In genomic region chr15:27864397-27864796, GRCm38 (mm10) we compare ENCODE assay signal across 24 mouse cellular contexts.
A peak's percentile ranks its signal among the peaks of the same experiment; 100 is the strongest.
DNase-seq lines count a peak whose midpoint lies in the region; ATAC-seq and TF ChIP-seq lines count a peak whose summit lies in the region.
"Had no signal": no experiment of that assay in that cellular context is flagged by ENCODE, and none has a peak within 500 bp of the region (broad histone marks: within the 10 kb centered on the region; RNA-seq: fewer than 3 reads in every experiment).

No protein-coding gene starts in this region.

- TF ChIP-seq CTCF in MEL (IDR thresholded peaks at IDR 0.05 in 2 of 3, conservative IDR thresholded peaks at IDR 0.05 in 1 of 3; ENCODE audit: control insufficient read depth in 1 of 3, insufficient read depth in 1 of 3, low read depth in 2 of 3, low read length in 3 of 3, poor library complexity in 1 of 3, severe bottlenecking in 1 of 3): no peak

- no peak for TF ChIP-seq EP300 in MEL (IDR thresholded peaks at IDR 0.05; ENCODE audit: low read depth in 1 of 2, low read length in 2 of 2)

- H3K27ac ChIP-seq in MEL (ENCODE audit: control insufficient read depth, low read depth, low read length): no peak overlapping the region; the same call in 1 of the 2 replicates
- no peak overlapping the region for H3K27ac ChIP-seq in liver, embryonic 12.5 days
- H3K27ac ChIP-seq in liver, embryonic 16.5 days (ENCODE audit: low read length): no peak overlapping the region
- no peak overlapping the region for H3K27ac ChIP-seq in limb, embryonic 10.5 days
- no peak overlapping the region for H3K27ac ChIP-seq in midbrain, embryonic 16.5 days (ENCODE audit: low read length)
- H3K27ac ChIP-seq: embryonic facial prominence, embryonic 12.5 days; embryonic facial prominence, embryonic 15.5 days; heart, adult 2 months; heart, embryonic 10.5 days; heart, embryonic 13.5 days; hindbrain, embryonic 12.5 days; hindbrain, embryonic 15.5 days had no signal

- H3K9ac ChIP-seq in MEL (ENCODE audit: control insufficient read depth, low read depth, low read length, poor library complexity, severe bottlenecking): no peak overlapping the region
- H3K9ac ChIP-seq in liver, embryonic 12.5 days: no peak overlapping the region
- no peak overlapping the region for H3K9ac ChIP-seq in liver, embryonic 16.5 days (ENCODE audit: low read depth, low read length)
- no peak overlapping the region for H3K9ac ChIP-seq in midbrain, embryonic 16.5 days (ENCODE audit: low read depth, low read length)
- H3K9ac ChIP-seq: embryonic facial prominence, embryonic 12.5 days; embryonic facial prominence, embryonic 15.5 days; forebrain, postnatal 0 days; heart, embryonic 13.5 days; hindbrain, embryonic 12.5 days; hindbrain, embryonic 15.5 days had no signal

- peaks cover 3 to 4% of the 10 kb centered on the region in 2 experiments; a peak in 1 of 4 replicates for H3K4me1 ChIP-seq in MEL (ENCODE audit: control insufficient read depth in 1 of 2, insufficient read depth in 2 of 2, low read length in 2 of 2)
- H3K4me1 ChIP-seq in liver, embryonic 12.5 days: peaks cover 20% of the 10 kb centered on the region
- H3K4me1 ChIP-seq in liver, embryonic 16.5 days (ENCODE audit: control insufficient read depth, low read depth, low read length): no peaks in the 10 kb centered on the region; the same call in 1 of the 2 replicates
- H3K4me1 ChIP-seq in limb, embryonic 10.5 days: no peaks in the 10 kb centered on the region
- H3K4me1 ChIP-seq in midbrain, embryonic 16.5 days (ENCODE audit: control insufficient read depth, insufficient read depth, low read length): no peaks in the 10 kb centered on the region
- H3K4me1 ChIP-seq: embryonic facial prominence, embryonic 12.5 days; embryonic facial prominence, embryonic 15.5 days; hindbrain, embryonic 12.5 days had no signal

- H3K4me2 ChIP-seq in liver, embryonic 12.5 days: no peak overlapping the region
- no peak overlapping the region for H3K4me2 ChIP-seq in liver, embryonic 16.5 days (ENCODE audit: low read depth, low read length)
- no peak overlapping the region for H3K4me2 ChIP-seq in midbrain, embryonic 16.5 days (ENCODE audit: low read length)
- H3K4me2 ChIP-seq: embryonic facial prominence, embryonic 12.5 days; embryonic facial prominence, embryonic 15.5 days; heart, embryonic 13.5 days; hindbrain, embryonic 12.5 days; hindbrain, embryonic 15.5 days had no signal

- no peaks in the 10 kb centered on the region for H3K27me3 ChIP-seq in MEL (ENCODE audit: control insufficient read depth in 1 of 2, insufficient read depth in 2 of 2, low read length in 2 of 2)
- H3K27me3 ChIP-seq in liver, embryonic 12.5 days (replicated peaks): no peaks in the 10 kb centered on the region
- H3K27me3 ChIP-seq in liver, embryonic 16.5 days (ENCODE audit: control insufficient read depth, insufficient read depth, low read depth, low read length): no peaks in the 10 kb centered on the region
- H3K27me3 ChIP-seq in limb, embryonic 10.5 days (ENCODE audit: low read depth, poor library complexity, severe bottlenecking): no peaks in the 10 kb centered on the region
- no peaks in the 10 kb centered on the region for H3K27me3 ChIP-seq in midbrain, embryonic 16.5 days (ENCODE audit: control insufficient read depth, insufficient read depth, low read depth, low read length)
- H3K27me3 ChIP-seq: embryonic facial prominence, embryonic 12.5 days; embryonic facial prominence, embryonic 15.5 days; heart, embryonic 13.5 days; hindbrain, embryonic 12.5 days; hindbrain, embryonic 15.5 days had no signal

- peak; percentile 61 for ATAC-seq in liver, embryonic 12.5 days
- ATAC-seq in liver, embryonic 16.5 days (ENCODE audit: low read depth): 0 out of 2 replicates have a peak, but pooled peaks have one; percentile 45
- ATAC-seq in megakaryocyte-erythroid progenitor cell, adult 5-6 weeks (replicated peaks; ENCODE audit: low FRiP score, low TSS enrichment, poor library complexity, severe bottlenecking): peak; percentile 64
- no peak for ATAC-seq in midbrain, embryonic 16.5 days
- ATAC-seq: activated CD4-positive, CD25-positive, alpha-beta regulatory T cell, adult 4 months; CD4-positive, CD25-positive, alpha-beta regulatory T cell, adult 4 months; forebrain, embryonic 14.5 days; forebrain, postnatal 0 days had no signal

- TF ChIP-seq RAD21 in MEL (IDR thresholded peaks at IDR 0.05; ENCODE audit: low read depth, low read length): no peak

- H3K79me2 ChIP-seq in MEL (ENCODE audit: control insufficient read depth, insufficient read depth, low read length, poor library complexity): no peaks in the 10 kb centered on the region

- WGBS in liver, embryonic 12.5 days (ENCODE audit: insufficient replicate concordance): 49% methylated on average over 6 of the region's 6 CpGs
- 46% methylated on average over 6 of the region's 6 CpGs for WGBS in liver, embryonic 16.5 days (ENCODE audit: insufficient replicate concordance)
- WGBS in limb, embryonic 10.5 days: 95% methylated on average over 6 of the region's 6 CpGs
- WGBS in midbrain, embryonic 16.5 days: 94% methylated on average over 6 of the region's 6 CpGs

- DNase-seq in MEL (ENCODE audit: low read depth, low spot score): no peak
- DNase-seq in limb, embryonic 10.5 days (ENCODE audit: low spot score): no peak
- DNase-seq: adrenal gland, postnatal 10 days; adrenal gland, postnatal 36 days; cerebellum, adult 18-20 months; cerebellum, adult 9-10 months; cerebellum, postnatal 14 days; forebrain, postnatal 0 days; gastrocnemius, postnatal 10 days; gastrocnemius, postnatal 36 days; heart, adult 2 months had no signal

- H3K9me3 ChIP-seq in MEL (replicated peaks; ENCODE audit: insufficient read depth, low read length): no peaks in the 10 kb centered on the region
- no peaks in the 10 kb centered on the region for H3K9me3 ChIP-seq in liver, embryonic 12.5 days (replicated peaks)
- H3K9me3 ChIP-seq in liver, embryonic 16.5 days (replicated peaks; ENCODE audit: control insufficient read depth, low read length): no peaks in the 10 kb centered on the region
- H3K9me3 ChIP-seq in limb, embryonic 10.5 days (replicated peaks): no peaks in the 10 kb centered on the region
- no peaks in the 10 kb centered on the region for H3K9me3 ChIP-seq in midbrain, embryonic 16.5 days (replicated peaks; ENCODE audit: control insufficient read depth, low read length, poor library complexity, severe bottlenecking)
- H3K9me3 ChIP-seq: embryonic facial prominence, embryonic 12.5 days; embryonic facial prominence, embryonic 15.5 days; heart, embryonic 10.5 days; heart, embryonic 13.5 days; hindbrain, embryonic 12.5 days; hindbrain, embryonic 15.5 days had no signal

- H3K4me3 ChIP-seq in MEL (ENCODE audit: control insufficient read depth in 1 of 2, insufficient read depth in 1 of 2, low read depth in 2 of 2, low read length in 2 of 2): no peak overlapping the region
- H3K4me3 ChIP-seq in liver, embryonic 12.5 days: no peak overlapping the region
- H3K4me3 ChIP-seq in liver, embryonic 16.5 days (ENCODE audit: low read depth, low read length): no peak overlapping the region
- H3K4me3 ChIP-seq in limb, embryonic 10.5 days: no peak overlapping the region
- H3K4me3 ChIP-seq in midbrain, embryonic 16.5 days (ENCODE audit: low read depth, low read length): no peak overlapping the region
- H3K4me3 ChIP-seq: embryonic facial prominence, embryonic 12.5 days; embryonic facial prominence, embryonic 15.5 days; heart, adult 2 months; heart, embryonic 10.5 days; heart, embryonic 13.5 days; hindbrain, embryonic 12.5 days; hindbrain, embryonic 15.5 days had no signal

- TF ChIP-seq POLR2A in MEL (IDR thresholded peaks at IDR 0.05; ENCODE audit: control insufficient read depth in 1 of 2, insufficient read depth in 1 of 2, low read depth in 1 of 2, low read length in 2 of 2, poor library complexity in 1 of 2): no peak

- no peaks in the 10 kb centered on the region; a peak in 1 of 4 replicates for H3K36me3 ChIP-seq in MEL (ENCODE audit: control insufficient read depth in 1 of 2, insufficient read depth in 2 of 2, low read length in 2 of 2)
- H3K36me3 ChIP-seq in liver, embryonic 12.5 days: peaks cover 13% of the 10 kb centered on the region
- H3K36me3 ChIP-seq in liver, embryonic 16.5 days (ENCODE audit: control insufficient read depth, insufficient read depth): no peaks in the 10 kb centered on the region
- H3K36me3 ChIP-seq in limb, embryonic 10.5 days: peaks cover 47% of the 10 kb centered on the region
- H3K36me3 ChIP-seq in midbrain, embryonic 16.5 days (ENCODE audit: control insufficient read depth, insufficient read depth, low read length): no peaks in the 10 kb centered on the region; the same call in 1 of the 2 replicates

TF ChIP-seq in MEL, 35 proteins besides CTCF, POLR2A, EP300 and RAD21:
- no peak for TF ChIP-seq TBP (IDR thresholded peaks at IDR 0.05; ENCODE audit: low read depth, low read length)
- 0 out of 2 replicates have a peak, but pooled peaks have one; percentile 4 for TF ChIP-seq TCF12 (IDR thresholded peaks at IDR 0.05; ENCODE audit: low read depth, low read length)
TF ChIP-seq in MEL: peak in this region for 1.
